ENCODE assay signal across 8 mouse cellular contexts in the genomic region with DNA sequence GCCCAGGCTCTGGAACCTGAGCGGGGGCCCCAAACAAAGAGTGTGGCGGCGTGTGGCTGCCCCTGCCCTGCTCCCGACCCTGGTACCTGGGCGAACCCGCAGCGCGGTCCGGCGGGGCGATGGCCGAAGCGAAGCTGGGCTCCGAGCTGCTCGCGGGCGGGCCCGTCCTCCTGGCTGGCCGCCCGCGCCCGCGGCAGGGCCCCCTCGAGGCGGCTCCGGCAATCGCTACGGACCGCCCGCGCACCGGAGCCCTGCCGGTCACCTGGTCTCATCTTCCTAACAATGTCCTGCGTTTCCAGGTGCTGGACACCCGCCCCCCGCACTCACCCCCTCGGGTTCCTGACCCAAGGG. TPM values are rescaled to one million over a fixed set of nuclear protein-coding genes. Genes with fewer than 3 reads are reported as not detected.
A peak's percentile ranks its signal among the peaks of the same experiment; 100 is the strongest.
DNase-seq lines count a peak whose midpoint lies in the region; ATAC-seq and TF ChIP-seq lines count a peak whose summit lies in the region.

A gene (minus strand): TSS at position 143 of the 351 bp plus-strand sequence.

- no peaks in the 10 kb centered on the region for H3K27me3 ChIP-seq in heart, adult 2 months (ENCODE audit: control insufficient read depth, insufficient read depth, low read length)
- no peaks in the 10 kb centered on the region for H3K27me3 ChIP-seq in kidney, adult 2 months (replicated peaks; ENCODE audit: control insufficient read depth, insufficient read depth, low read length)
- peaks cover 16% of the 10 kb centered on the region; the same call in 1 of the 2 replicates for H3K27me3 ChIP-seq in midbrain, embryonic 14.5 days (ENCODE audit: control insufficient read depth, insufficient read depth, low read length)

- H3K9ac ChIP-seq in heart, adult 2 months (ENCODE audit: low read depth, low read length), result peak within 1 kb of the TSS; percentile 81
- H3K9ac ChIP-seq in midbrain, embryonic 14.5 days (replicated peaks; ENCODE audit: low read length), result peak within 1 kb of the TSS; percentile 64

- no peaks in the 10 kb centered on the region for H3K9me3 ChIP-seq in midbrain, embryonic 14.5 days (ENCODE audit: control insufficient read depth, low read length)

- TF ChIP-seq POLR2A in heart, adult 2 months (IDR thresholded peaks at IDR 0.05; ENCODE audit: insufficient read depth, low read depth, low read length), result no peak
- no peak for TF ChIP-seq POLR2A in kidney, adult 2 months (IDR thresholded peaks at IDR 0.05; ENCODE audit: low read depth, low read length)

- WGBS in heart, adult 2 months, result under 1% methylated on average over 37 of the region's 37 CpGs
- under 1% methylated on average over 37 of the region's 37 CpGs for WGBS in kidney, adult 2 months
- under 1% methylated on average over 37 of the region's 37 CpGs for WGBS in midbrain, embryonic 14.5 days

- peak; percentile 66 for DNase-seq in ovary, postnatal 14 days (ENCODE audit: low spot score)
- DNase-seq in ovary, postnatal 36 days (ENCODE audit: low spot score), result no peak
- DNase-seq in heart, adult 2 months, result peak; percentile 82 to 83
- peak; percentile 78 for DNase-seq in kidney, adult 2 months
- peak; percentile 46 for DNase-seq in liver
- DNase-seq in midbrain, embryonic 14.5 days, result peak; percentile 78

- peaks cover 12% of the 10 kb centered on the region for H3K4me1 ChIP-seq in heart, adult 2 months (ENCODE audit: control insufficient read depth, insufficient read depth, low read length)
- peaks cover 22% of the 10 kb centered on the region for H3K4me1 ChIP-seq in kidney, adult 2 months (ENCODE audit: control insufficient read depth, insufficient read depth, low read length)
- peaks cover 6% of the 10 kb centered on the region; the same call in 1 of the 2 replicates for H3K4me1 ChIP-seq in midbrain, embryonic 14.5 days (ENCODE audit: control insufficient read depth, insufficient read depth, low read length)

- H3K4me2 ChIP-seq in midbrain, embryonic 14.5 days (ENCODE audit: low read length), result peak within 1 kb of the TSS; percentile 98

- intact Hi-C loops in heart, adult 2 months (cut with DNase I), result loop anchor here (1.0 to 5.0 kb wide), 3 partner anchors 41 to 127 kb away; no protein-coding TSS in a partner anchor

- peak within 1 kb of the TSS; percentile 82 for H3K4me3 ChIP-seq in heart, adult 2 months
- peak within 1 kb of the TSS; percentile 79 for H3K4me3 ChIP-seq in kidney, adult 2 months (ENCODE audit: insufficient read depth, low read depth, low read length)
- peak within 1 kb of the TSS; percentile 65 for H3K4me3 ChIP-seq in midbrain, embryonic 14.5 days (replicated peaks; ENCODE audit: low read depth, low read length)

- TF ChIP-seq CTCF in heart, adult 2 months (IDR thresholded peaks at IDR 0.05), result peak; percentile 69
- peak; percentile 19; the same call in 1 of the 2 replicates for TF ChIP-seq CTCF in kidney, adult 2 months (conservative IDR thresholded peaks at IDR 0.05; ENCODE audit: insufficient read depth, insufficient read length, low read depth, low read length)

- peak within 1 kb of the TSS; percentile 74 for H3K27ac ChIP-seq in heart, adult 2 months
- H3K27ac ChIP-seq in kidney, adult 2 months (ENCODE audit: insufficient read depth, low read depth, low read length), result peak within 1 kb of the TSS; percentile 94
- no peak within 1 kb of the TSS for H3K27ac ChIP-seq in midbrain, embryonic 14.5 days (replicated peaks; ENCODE audit: low read depth, low read length)

- H3K79me2 ChIP-seq in heart, adult 2 months (replicated peaks; ENCODE audit: control insufficient read depth, insufficient read depth, low read length), result no peaks in the 10 kb centered on the region

- no peak; the same call in 1 of the 2 replicates for ATAC-seq in common myeloid progenitor, adult 5-6 weeks (replicated peaks; ENCODE audit: low read depth, poor library complexity, severe bottlenecking)
- ATAC-seq in midbrain, embryonic 14.5 days (ENCODE audit: low FRiP score, low TSS enrichment), result peak; percentile 61; the same call in 1 of the 2 replicates
- no peak for ATAC-seq in CD4-positive, CD25-positive, alpha-beta regulatory T cell, adult 4 months

- TF ChIP-seq EP300 in heart, adult 2 months (IDR thresholded peaks at IDR 0.05; ENCODE audit: insufficient read depth, low read depth, low read length), result no peak

- H3K36me3 ChIP-seq in heart, adult 2 months (ENCODE audit: control insufficient read depth, insufficient read depth, low read length), result no peaks in the 10 kb centered on the region
- no peaks in the 10 kb centered on the region for H3K36me3 ChIP-seq in kidney, adult 2 months (ENCODE audit: control insufficient read depth, insufficient read depth, low read length)
- H3K36me3 ChIP-seq in midbrain, embryonic 14.5 days (ENCODE audit: control insufficient read depth, insufficient read depth, low read length), result no peaks in the 10 kb centered on the region

RNA-seq across cellular contexts. Expression of the gene that starts here (rescaled TPM):
- 9.9 and 16.8 TPM in 2 replicates for total RNA-seq in common myeloid progenitor, adult 5-6 weeks (2017)
- 10 to 100 TPM; 23.1 to 23.9 TPM for total RNA-seq in heart, adult 2 months (2021)
- 14.8 and 18.4 TPM in 2 replicates for polyA plus RNA-seq in heart, adult 2 months (2012; rRNA removed)
- 63.7 and 70.5 TPM in 2 replicates for polyA plus RNA-seq in kidney, adult 2 months (2012; rRNA removed)
- 3.8 and 4.4 TPM in 2 replicates for polyA plus RNA-seq in midbrain, embryonic 14.5 days (2014; fragmentation: Nextera tagmentation; extraction: Ambion mirVana)
- polyA plus RNA-seq in CD4-positive, CD25-positive, alpha-beta regulatory T cell, adult 4 months (2017; shearing (Covaris generic)), result under 1 TPM; 0.10 to 0.27 TPM
